Mouse (Mus musculus) kidney, embryonic 16.5 days (tissue): ENCODE measurements at regions not wholly inside any gene's neighbourhood (a gene's known extent, or its start where the extent isn't known, plus 50 kb on each side); places are given as distances from the start of the nearest gene placed in this dataset. TPM values are rescaled to one million over a fixed set of nuclear protein-coding genes. Genes with fewer than 3 reads are reported as not detected.

ENCODE experiments used
- ATAC-seq: fragments of 200-750 bp; cut with Nextera tagmentation; 2 replicates; pipeline ENCODE4 v1.8.0; 2017; ENCODE audit warnings: moderate TSS enrichment; ENCODE audit not compliant: low FRiP score, low TSS enrichment
- H3K27ac ChIP-seq: fragments of 300-500 bp; sonication (generic); 2 replicates; pipeline ENCODE4 v1.5.1; 2014; ENCODE audit warnings: low read length
- H3K27me3 ChIP-seq: fragments of 300-500 bp; sonication (generic); 2 replicates; pipeline ENCODE4 v1.6.1; 2014; ENCODE audit warnings: low read length, control low read depth, mixed read lengths; ENCODE audit not compliant: insufficient read depth
- H3K36me3 ChIP-seq: fragments of 300-500 bp; sonication (generic); 2 replicates; pipeline ENCODE4 v1.6.1; 2014; ENCODE audit warnings: low read length, control low read depth, mixed read lengths; ENCODE audit not compliant: insufficient read depth
- H3K4me1 ChIP-seq: fragments of 300-500 bp; sonication (generic); 2 replicates; pipeline ENCODE4 v1.6.1; 2014; ENCODE audit warnings: low read length, control low read depth, mixed read lengths; ENCODE audit not compliant: insufficient read depth
- H3K4me2 ChIP-seq: fragments of 300-500 bp; sonication (generic); replicated peaks from 2 replicates; pipeline ENCODE4 v1.6.1; 2014; ENCODE audit warnings: low read depth, low read length
- H3K4me3 ChIP-seq: fragments of 300-500 bp; sonication (generic); 2 replicates; pipeline ENCODE4 v1.5.1; 2014; ENCODE audit warnings: mild to moderate bottlenecking, low read length
- H3K9ac ChIP-seq: fragments of 300-500 bp; sonication (generic); replicated peaks from 2 replicates; pipeline ENCODE4 v1.6.1; 2014; ENCODE audit warnings: low read length
- H3K9me3 ChIP-seq: fragments of 300-500 bp; sonication (generic); 2 replicates; pipeline ENCODE4 v1.6.1; 2016; ENCODE audit warnings: low read length, control low read depth
- WGBS: fragments of 180-500 bp; shearing (Covaris S2); extraction: QIAGEN DNeasy Blood & Tissue Kit; methylation state at CpG from one replicate; pipeline ENCODE4 v1.1.7; 2014; 5-methylcytosine and 5-hydroxymethylcytosine counted together
- microRNA-seq: library from miRNA; unstranded; fragments of <30 nt; microRNA quantifications from one replicate; pipeline ENCODE4, GENCODE M21; 2016

- H3K4me3 ChIP-seq = no peak overlapping the region
- no peak overlapping the region for H3K27ac ChIP-seq
- no peak overlapping the region for H3K4me2 ChIP-seq
- no peaks in the 10 kb centered on the region for H3K36me3 ChIP-seq
- no peak overlapping the region for H3K9ac ChIP-seq
- no peak for ATAC-seq
- no peaks in the 10 kb centered on the region for H3K27me3 ChIP-seq
- no peaks in the 10 kb centered on the region for H3K9me3 ChIP-seq
- 88% methylated on average over 5 of the region's 5 CpGs for WGBS
- no peaks in the 10 kb centered on the region for H3K4me1 ChIP-seq
Observed at GRCm38 (mm10) chr4:33852294-33852693, 72.1 kb upstream of the Cnr1 start.

DNA sequence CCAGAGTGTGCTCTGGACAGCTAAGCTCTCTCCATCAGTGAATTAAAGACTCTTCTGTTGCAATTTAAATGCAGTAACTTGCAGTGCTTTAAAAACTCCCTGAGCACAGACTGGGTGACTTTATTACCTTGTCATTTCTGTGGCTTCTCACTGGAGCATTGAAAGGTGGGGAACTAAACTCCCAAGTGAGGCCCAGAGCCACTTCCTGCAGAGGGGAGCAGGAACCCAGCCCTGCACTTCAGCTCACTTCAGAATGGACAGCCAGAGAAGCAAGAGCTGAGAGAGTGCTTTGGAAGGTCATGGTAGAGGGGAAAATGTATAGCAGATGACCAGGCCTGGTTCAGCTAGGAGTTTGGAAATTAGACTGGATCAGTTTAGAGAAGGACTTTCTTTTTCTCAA, 69.3 kb upstream of the Cnr1 start:
- Histone ChIP-seq H3K9ac (no peak overlapping the region), H3K4me3 (no peak overlapping the region), H3K4me2 (no peak overlapping the region), H3K9me3 (no peaks in the 10 kb centered on the region), H3K27ac (no peak overlapping the region), H3K27me3 (no peaks in the 10 kb centered on the region), H3K4me1 (no peaks in the 10 kb centered on the region), H3K36me3 (no peaks in the 10 kb centered on the region)
- no peak for ATAC-seq

GRCm38 (mm10) chr4:33867126-33867525, 57.3 kb upstream of the Cnr1 start:
- Histone ChIP-seq H3K36me3 (no peaks in the 10 kb centered on the region), H3K4me3 (no peak overlapping the region), H3K9me3 (no peaks in the 10 kb centered on the region), H3K4me2 (no peak overlapping the region), H3K4me1 (no peaks in the 10 kb centered on the region), H3K27me3 (no peaks in the 10 kb centered on the region), H3K9ac (no peak overlapping the region), H3K27ac (no peak overlapping the region)
- 98% methylated on average over 2 of the region's 2 CpGs for WGBS
- ATAC-seq = no peak

DNA sequence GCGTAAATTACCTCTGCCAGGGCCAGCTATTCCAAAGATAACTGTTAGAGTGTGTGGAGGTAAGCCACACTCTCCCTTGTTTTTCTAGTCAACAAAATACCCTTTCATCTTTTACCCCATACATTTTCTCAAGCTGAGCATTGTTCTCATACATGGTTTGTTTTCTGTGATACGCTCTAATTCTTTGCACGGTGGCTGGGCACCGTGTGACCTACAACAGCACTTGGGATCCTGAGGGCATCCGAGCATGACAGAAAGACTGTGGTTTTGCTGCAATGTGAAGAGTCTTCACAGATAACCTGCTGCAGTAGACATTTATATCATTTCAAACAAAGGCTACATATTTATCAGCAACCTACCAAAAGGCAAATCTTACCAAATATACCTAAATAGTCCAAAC, 55.1 kb upstream of the Cnr1 start:
- Histone ChIP-seq H3K4me2 (no peak overlapping the region), H3K9me3 (no peaks in the 10 kb centered on the region), H3K27me3 (no peaks in the 10 kb centered on the region), H3K27ac (no peak overlapping the region), H3K4me1 (no peaks in the 10 kb centered on the region), H3K9ac (no peak overlapping the region), H3K4me3 (no peak overlapping the region), H3K36me3 (no peaks in the 10 kb centered on the region)
- peak; percentile 75 for ATAC-seq
- 30% methylated on average over 5 of the region's 5 CpGs for WGBS

Small RNA genes in the stretch of these regions (microRNA-seq; reads per million reads assigned to microRNA genes)
- gene Gm23304 = not detected
